Mouse (Mus musculus) E14TG2a.4 (cell line): ENCODE data around the gene Sgms1.

ENCODE experiments used
- H3K27me3 ChIP-seq: 2 replicates; pipeline ENCODE4 v1.6.1; 2014; ENCODE audit warnings: low read length, control low read depth; ENCODE audit not compliant: insufficient read depth
- H3K36me3 ChIP-seq: 2 replicates; pipeline ENCODE4 v1.6.1; 2014; ENCODE audit warnings: low read length, control low read depth; ENCODE audit not compliant: insufficient read depth
- H3K4me1 ChIP-seq: replicated peaks from 2 replicates; pipeline ENCODE4 v1.6.1; 2014; ENCODE audit warnings: low read depth, low read length, control low read depth
- H3K4me3 ChIP-seq: replicated peaks from 2 replicates; pipeline ENCODE4 v1.5.1; 2014; ENCODE audit warnings: mild to moderate bottlenecking, low read length
- H3K9me3 ChIP-seq: 2 replicates; pipeline ENCODE4 v1.6.1; 2014; ENCODE audit warnings: low read length, control low read depth
- CTCF ChIP-seq: conservative IDR thresholded peaks from 2 replicates; pipeline ENCODE4 v1.5.1; 2014; ENCODE audit warnings: low read length
- NANOG ChIP-seq: IDR thresholded peaks from 2 replicates; pipeline ENCODE4 v1.6.1; 2014; ENCODE audit warnings: borderline replicate concordance, low read length, mixed read lengths
- POU5F1 ChIP-seq: IDR thresholded peaks from 2 replicates; pipeline ENCODE4 v1.6.1; 2014; ENCODE audit warnings: low read length, borderline replicate concordance

Sgms1 gene

GRCm38 (mm10) chr19:32292067-32292739 is 97.3 kb downstream of the Sgms1 start:
- H3K27me3 ChIP-seq, result no peaks in the 10 kb centered on the region
- no peaks in the 10 kb centered on the region for H3K9me3 ChIP-seq
- no peak overlapping the region for H3K4me3 ChIP-seq
- no peaks in the 10 kb centered on the region for H3K36me3 ChIP-seq
- TF ChIP-seq CTCF, result no peak
- no peak for TF ChIP-seq POU5F1
- TF ChIP-seq NANOG, result no peak
- peaks cover 24% of the 10 kb centered on the region for H3K4me1 ChIP-seq

- no peaks in the 10 kb centered on the region for H3K9me3 ChIP-seq
- no peak overlapping the region for H3K4me3 ChIP-seq
- no peaks in the 10 kb centered on the region for H3K27me3 ChIP-seq
- no peaks in the 10 kb centered on the region for H3K36me3 ChIP-seq
- H3K4me1 ChIP-seq, result peaks cover 24% of the 10 kb centered on the region
- TF ChIP-seq POU5F1, result no peak
- no peak for TF ChIP-seq CTCF
- no peak for TF ChIP-seq NANOG
Measured at GRCm38 (mm10) chr19:32291130-32291529, 98.4 kb downstream of the Sgms1 start.

- Histone ChIP-seq H3K9me3 (no peaks in the 10 kb centered on the region), H3K27me3 (no peaks in the 10 kb centered on the region), H3K36me3 (no peaks in the 10 kb centered on the region), H3K4me1 (peaks cover 18% of the 10 kb centered on the region), H3K4me3 (no peak overlapping the region)
- TF ChIP-seq POU5F1, result no peak
- TF ChIP-seq CTCF, result no peak
- TF ChIP-seq NANOG, result no peak
Measured at GRCm38 (mm10) chr19:32288895-32289294, 100.6 kb downstream of the Sgms1 start.

GRCm38 (mm10) chr19:32287839-32288238 is 101.7 kb downstream of the Sgms1 start:
- Histone ChIP-seq H3K9me3 (no peaks in the 10 kb centered on the region), H3K36me3 (no peaks in the 10 kb centered on the region), H3K27me3 (no peaks in the 10 kb centered on the region), H3K4me3 (no peak overlapping the region), H3K4me1 (peaks cover 18% of the 10 kb centered on the region)
- TF ChIP-seq POU5F1, result no peak
- no peak for TF ChIP-seq CTCF
- TF ChIP-seq NANOG, result no peak

GRCm38 (mm10) chr19:32285455-32285831 is 104.1 kb downstream of the Sgms1 start:
- TF ChIP-seq CTCF, result no peak
- no peak for TF ChIP-seq POU5F1
- TF ChIP-seq NANOG, result no peak
- Histone ChIP-seq H3K9me3 (no peaks in the 10 kb centered on the region), H3K4me3 (no peak overlapping the region), H3K36me3 (no peaks in the 10 kb centered on the region), H3K4me1 (peaks cover 18% of the 10 kb centered on the region), H3K27me3 (no peaks in the 10 kb centered on the region)

- Histone ChIP-seq H3K4me1 (peaks cover 16% of the 10 kb centered on the region), H3K36me3 (no peaks in the 10 kb centered on the region), H3K9me3 (no peaks in the 10 kb centered on the region), H3K27me3 (no peaks in the 10 kb centered on the region), H3K4me3 (no peak overlapping the region)
- TF ChIP-seq CTCF, result no peak
- no peak for TF ChIP-seq NANOG
- no peak for TF ChIP-seq POU5F1
Measured at GRCm38 (mm10) chr19:32284681-32285454, 104.6 kb downstream of the Sgms1 start.

- Histone ChIP-seq H3K9me3 (no peaks in the 10 kb centered on the region), H3K4me3 (no peak overlapping the region), H3K36me3 (no peaks in the 10 kb centered on the region), H3K27me3 (no peaks in the 10 kb centered on the region), H3K4me1 (peaks cover under 1% of the 10 kb centered on the region; the same call in 1 of the 2 replicates)
- TF ChIP-seq CTCF (no peak), POU5F1 (no peak), NANOG (no peak)
Measured at GRCm38 (mm10) chr19:32281917-32282316, 107.6 kb downstream of the Sgms1 start.

GRCm38 (mm10) chr19:32280380-32280779 is 109.1 kb downstream of the Sgms1 start:
- H3K4me1 ChIP-seq, result peaks cover 15% of the 10 kb centered on the region
- H3K36me3 ChIP-seq, result no peaks in the 10 kb centered on the region
- H3K4me3 ChIP-seq, result no peak overlapping the region
- H3K27me3 ChIP-seq, result no peaks in the 10 kb centered on the region
- H3K9me3 ChIP-seq, result no peaks in the 10 kb centered on the region
- TF ChIP-seq POU5F1, result no peak
- TF ChIP-seq NANOG, result no peak
- TF ChIP-seq CTCF, result no peak

GRCm38 (mm10) chr19:32279400-32279799 is 110.1 kb downstream of the Sgms1 start:
- Histone ChIP-seq H3K27me3 (no peaks in the 10 kb centered on the region), H3K9me3 (no peaks in the 10 kb centered on the region), H3K4me1 (peaks cover 25% of the 10 kb centered on the region), H3K36me3 (no peaks in the 10 kb centered on the region), H3K4me3 (no peak overlapping the region)
- TF ChIP-seq POU5F1 (no peak), CTCF (no peak), NANOG (no peak)
